26 mouse cellular contexts compared by ENCODE assay signal in genomic region chr12:37646186-37646585, GRCm38 (mm10).
"Had no signal": no experiment of that assay in that cellular context is flagged by ENCODE, and none has a peak within 500 bp of the region (broad histone marks: within the 10 kb centered on the region; RNA-seq: fewer than 3 reads in every experiment).

No protein-coding gene starts in this region.

- ATAC-seq: hindbrain, postnatal 0 days; intestine, embryonic 16.5 days had no signal

- DNase-seq: gastrocnemius, postnatal 14 days; heart, adult 18-20 months; heart, postnatal 14 days; heart, postnatal 36 days; kidney, adult 11 months; kidney, adult 2 months; kidney, adult 9 months; kidney, postnatal 14 days; kidney, postnatal 36 days; liver; liver, embryonic 13.5 days had no signal

- H3K9ac ChIP-seq: heart, embryonic 13.5 days; heart, embryonic 15.5 days; hindbrain, embryonic 13.5 days; hindbrain, embryonic 15.5 days; kidney, embryonic 15.5 days; limb, embryonic 12.5 days; liver, embryonic 13.5 days; liver, embryonic 15.5 days had no signal

- H3K36me3 ChIP-seq: heart, embryonic 13.5 days; heart, embryonic 15.5 days; hindbrain, embryonic 13.5 days; hindbrain, embryonic 15.5 days; kidney, embryonic 15.5 days; limb, embryonic 10.5 days; limb, embryonic 12.5 days; liver, embryonic 13.5 days; liver, embryonic 15.5 days had no signal

- H3K9me3 ChIP-seq: heart, embryonic 13.5 days; heart, embryonic 15.5 days; hindbrain, embryonic 13.5 days; hindbrain, embryonic 15.5 days; kidney, embryonic 15.5 days; limb, embryonic 10.5 days; limb, embryonic 12.5 days; liver, embryonic 13.5 days; liver, embryonic 15.5 days had no signal

- H3K27ac ChIP-seq: heart, embryonic 13.5 days; heart, embryonic 15.5 days; hindbrain, embryonic 13.5 days; hindbrain, embryonic 15.5 days; hindbrain, postnatal 0 days; kidney, embryonic 15.5 days; kidney, postnatal 0 days; layer of hippocampus, adult 2 months; left cerebral cortex, adult 2 months; limb, embryonic 10.5 days; limb, embryonic 12.5 days; liver, embryonic 13.5 days; liver, embryonic 15.5 days had no signal

- H3K27me3 ChIP-seq: heart, embryonic 13.5 days; heart, embryonic 15.5 days; hindbrain, embryonic 13.5 days; hindbrain, embryonic 15.5 days; kidney, embryonic 15.5 days; limb, embryonic 12.5 days; liver, embryonic 13.5 days; liver, embryonic 15.5 days had no signal

- H3K4me3 ChIP-seq: heart, embryonic 13.5 days; heart, embryonic 15.5 days; hindbrain, embryonic 13.5 days; hindbrain, embryonic 15.5 days; kidney, embryonic 15.5 days; layer of hippocampus, adult 2 months; left cerebral cortex, adult 2 months; limb, embryonic 10.5 days; limb, embryonic 12.5 days; liver, embryonic 13.5 days; liver, embryonic 15.5 days had no signal

- H3K4me2 ChIP-seq: heart, embryonic 11.5 days; heart, embryonic 13.5 days; heart, embryonic 15.5 days; hindbrain, embryonic 13.5 days; hindbrain, embryonic 15.5 days; kidney, embryonic 15.5 days; limb, embryonic 12.5 days; liver, embryonic 11.5 days; liver, embryonic 13.5 days; liver, embryonic 15.5 days had no signal

- H3K4me1 ChIP-seq: heart, embryonic 13.5 days; heart, embryonic 15.5 days; hindbrain, embryonic 13.5 days; hindbrain, embryonic 15.5 days; kidney, embryonic 15.5 days; limb, embryonic 10.5 days; limb, embryonic 12.5 days; liver, embryonic 13.5 days; liver, embryonic 15.5 days had no signal
